Mouse (Mus musculus) kidney, embryonic 14.5 days (tissue): ENCODE measurements around the gene Morn1. TPM values are rescaled to one million over a fixed set of nuclear protein-coding genes. Genes with fewer than 3 reads are reported as not detected.
"Not testable (repeated sequence)": the region's sequence is repeated elsewhere in the genome, so short reads cannot be mapped to it uniquely, and the experiment has no call there.

Source experiments
- ATAC-seq: fragments of 200-750 bp; cut with Nextera tagmentation; 2 replicates; pipeline ENCODE4 v1.8.0; 2017; ENCODE audit warnings: moderate number of reproducible peaks, mild to moderate bottlenecking, moderate TSS enrichment, moderate library complexity; ENCODE audit not compliant: low FRiP score, low TSS enrichment
- H3K27ac ChIP-seq: fragments of 300-500 bp; sonication (generic); 2 replicates; pipeline ENCODE4 v1.5.1; 2014; ENCODE audit warnings: low read depth, mild to moderate bottlenecking, low read length, moderate library complexity, mixed read lengths
- H3K27me3 ChIP-seq: fragments of 300-500 bp; sonication (generic); 2 replicates; pipeline ENCODE4 v1.6.1; 2014; ENCODE audit warnings: mild to moderate bottlenecking, low read length; ENCODE audit not compliant: control insufficient read depth, insufficient read depth
- H3K36me3 ChIP-seq: fragments of 300-500 bp; sonication (generic); 2 replicates; pipeline ENCODE4 v1.6.1; 2014; ENCODE audit warnings: low read length, mixed read lengths; ENCODE audit not compliant: control insufficient read depth, insufficient read depth
- H3K4me1 ChIP-seq: fragments of 300-500 bp; sonication (generic); 2 replicates; pipeline ENCODE4 v1.6.1; 2014; ENCODE audit warnings: low read length, mixed read lengths; ENCODE audit not compliant: control insufficient read depth, insufficient read depth
- H3K4me2 ChIP-seq: fragments of 300-500 bp; sonication (generic); replicated peaks from 2 replicates; pipeline ENCODE4 v1.6.1; 2014; ENCODE audit warnings: low read depth, mild to moderate bottlenecking, low read length
- H3K4me3 ChIP-seq: fragments of 300-500 bp; sonication (generic); 2 replicates; pipeline ENCODE4 v1.5.1; 2014; ENCODE audit warnings: mild to moderate bottlenecking, low read length
- H3K9ac ChIP-seq: fragments of 300-500 bp; sonication (generic); 2 replicates; pipeline ENCODE4 v1.6.1; 2014; ENCODE audit warnings: low read depth, mild to moderate bottlenecking, low read length, moderate library complexity
- H3K9me3 ChIP-seq: fragments of 300-500 bp; sonication (generic); 2 replicates; pipeline ENCODE4 v1.6.1; 2016; ENCODE audit warnings: low read length; ENCODE audit not compliant: control insufficient read depth
- WGBS: fragments of 180-500 bp; shearing (Covaris S2); extraction: QIAGEN DNeasy Blood & Tissue Kit; methylation state at CpG from one replicate; pipeline ENCODE4 v1.1.7; 2014; 5-methylcytosine and 5-hydroxymethylcytosine counted together
- polyA plus RNA-seq: library from polyadenylated mRNA; unstranded; fragments of >200 nt; fragmentation: Nextera tagmentation; extraction: Ambion mirVana; gene quantifications from 2 replicates; pipeline ENCODE4 v1.2.1, GENCODE M21; 2014

Gene Morn1
- polyA plus RNA-seq, 1 experiment from 2014 or later, result 6.9 TPM

DNA sequence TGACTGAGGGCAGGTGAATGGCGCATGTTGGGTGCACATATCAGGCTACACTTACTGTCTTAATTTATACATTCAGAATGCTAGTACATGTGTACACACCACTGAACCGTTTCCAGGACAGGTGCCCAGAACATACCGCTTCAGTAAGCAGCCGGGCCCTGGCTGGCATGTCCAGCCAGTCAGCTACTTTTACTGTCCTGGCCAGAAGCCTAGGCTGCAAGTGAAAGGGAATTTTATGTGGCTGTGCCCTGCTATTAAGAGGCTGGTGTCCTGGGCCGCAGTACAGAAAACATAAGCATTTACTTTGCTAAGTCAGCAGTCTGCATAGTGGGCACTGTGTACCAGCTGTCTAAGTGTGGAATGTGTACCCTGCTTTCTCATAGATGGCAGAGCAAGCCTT is 15.5 kb upstream of the Morn1 start:
- H3K9ac ChIP-seq, result no peak overlapping the region
- no peak overlapping the region for H3K4me2 ChIP-seq
- no peak for ATAC-seq
- no peak overlapping the region for H3K27ac ChIP-seq
- no peak overlapping the region for H3K4me3 ChIP-seq
- H3K4me1 ChIP-seq, result peaks cover 8% of the 10 kb centered on the region; the same call in 1 of the 2 replicates
- H3K36me3 ChIP-seq, result peaks cover 74% of the 10 kb centered on the region
- WGBS, result 91% methylated on average over 5 of the region's 5 CpGs
- no peaks in the 10 kb centered on the region for H3K27me3 ChIP-seq
- H3K9me3 ChIP-seq, result no peaks in the 10 kb centered on the region

DNA sequence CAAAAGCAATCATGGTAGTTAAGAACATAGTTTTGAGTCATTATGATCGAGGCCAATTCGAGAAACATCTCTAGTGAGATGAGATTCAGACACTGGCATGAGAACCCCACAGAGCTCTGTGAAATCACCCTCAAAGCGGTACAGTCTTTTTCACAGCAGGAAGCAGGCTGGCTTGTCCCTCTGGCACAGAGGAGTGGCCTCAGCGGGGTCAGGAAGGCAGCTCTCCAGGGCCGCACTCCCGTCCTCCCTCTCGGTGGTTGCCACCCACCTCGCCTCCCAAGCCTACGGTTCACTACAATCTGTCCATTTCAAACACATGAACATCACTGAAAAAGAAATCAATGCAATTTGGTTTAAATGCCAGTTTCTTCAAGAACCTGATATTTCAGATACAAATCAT is 12.0 kb upstream of the Morn1 start:
- no peak overlapping the region for H3K4me2 ChIP-seq
- H3K36me3 ChIP-seq, result peaks cover 92% of the 10 kb centered on the region
- WGBS, result 80% methylated on average over 9 of the region's 9 CpGs
- no peaks in the 10 kb centered on the region for H3K9me3 ChIP-seq
- no peaks in the 10 kb centered on the region for H3K4me1 ChIP-seq
- ATAC-seq, result no peak
- no peaks in the 10 kb centered on the region for H3K27me3 ChIP-seq
- no peak overlapping the region for H3K4me3 ChIP-seq
- no peak overlapping the region for H3K9ac ChIP-seq
- H3K27ac ChIP-seq, result no peak overlapping the region

DNA sequence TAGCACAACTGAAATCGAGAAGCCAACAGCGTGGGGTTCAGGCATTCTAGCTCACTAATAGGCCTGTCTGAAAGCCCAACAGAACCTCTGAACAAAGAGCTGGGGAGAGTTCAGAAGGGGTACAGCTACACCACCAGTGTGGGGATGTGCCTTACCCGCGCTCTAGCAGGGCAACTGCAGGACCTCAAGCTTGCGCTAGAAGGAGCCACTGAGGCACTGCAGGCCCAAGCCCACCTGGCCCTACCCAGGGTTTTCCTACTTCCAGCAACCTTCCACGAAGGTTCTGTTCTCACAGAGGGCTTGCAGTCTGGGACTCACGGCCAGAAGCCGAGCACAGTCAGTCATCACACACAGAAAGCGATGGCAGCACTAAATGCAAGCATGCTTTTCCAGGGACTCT is 11.2 kb upstream of the Morn1 start:
- no peaks in the 10 kb centered on the region for H3K9me3 ChIP-seq
- no peak overlapping the region for H3K4me3 ChIP-seq
- H3K27me3 ChIP-seq, result no peaks in the 10 kb centered on the region
- no peak overlapping the region for H3K9ac ChIP-seq
- H3K4me1 ChIP-seq, result no peaks in the 10 kb centered on the region
- no peak overlapping the region for H3K4me2 ChIP-seq
- H3K27ac ChIP-seq, result no peak overlapping the region
- H3K36me3 ChIP-seq, result peaks cover 92% of the 10 kb centered on the region
- ATAC-seq, result no peak
- 88% methylated on average over 9 of the region's 9 CpGs for whole genome bisulfite sequencing

- H3K27ac ChIP-seq, result no peak overlapping the region
- H3K36me3 ChIP-seq, result peaks cover 92% of the 10 kb centered on the region
- H3K27me3 ChIP-seq, result no peaks in the 10 kb centered on the region
- no peak overlapping the region for H3K4me2 ChIP-seq
- ATAC-seq, result no peak
- H3K9ac ChIP-seq, result no peak overlapping the region
- no peak overlapping the region for H3K4me3 ChIP-seq
- H3K4me1 ChIP-seq, result no peaks in the 10 kb centered on the region
- WGBS, result 94% methylated on average over 2 of the region's 2 CpGs
- no peaks in the 10 kb centered on the region for H3K9me3 ChIP-seq
Observed at GRCm38 (mm10) chr4:155075813-155076212, 10.6 kb upstream of the Morn1 start.

- Histone ChIP-seq H3K9ac (no peak overlapping the region), H3K36me3 (peaks cover 90% of the 10 kb centered on the region), H3K27ac (no peak overlapping the region), H3K27me3 (no peaks in the 10 kb centered on the region), H3K4me3 (no peak overlapping the region), H3K9me3 (no peaks in the 10 kb centered on the region), H3K4me2 (no peak overlapping the region), H3K4me1 (no peaks in the 10 kb centered on the region)
- WGBS, result 76% methylated on average over 9 of the region's 9 CpGs
- no peak for ATAC-seq
Observed at GRCm38 (mm10) chr4:155076677-155077076, 9.7 kb upstream of the Morn1 start.

DNA sequence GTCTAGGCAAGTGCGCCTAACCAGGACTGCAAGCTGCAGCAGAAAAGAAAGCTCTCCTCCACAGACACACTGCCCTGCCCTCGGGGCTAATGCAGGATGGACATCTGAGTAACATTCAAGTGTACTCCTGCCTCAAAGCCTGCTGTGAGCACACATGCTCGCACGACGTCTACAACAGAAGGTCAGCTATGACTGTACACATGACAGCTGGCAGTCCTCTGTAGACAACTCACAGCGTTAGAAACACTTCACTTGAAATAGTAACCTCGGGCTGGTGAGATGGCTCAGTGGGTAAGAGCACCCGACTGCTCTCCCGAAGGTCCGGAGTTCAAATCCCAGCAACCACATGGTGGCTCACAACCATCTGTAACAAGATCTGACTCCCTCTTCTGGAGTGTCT is 7.6 kb upstream of the Morn1 start:
- not testable (repeated sequence) for H3K9ac ChIP-seq, H3K27me3 ChIP-seq, H3K9me3 ChIP-seq, ATAC-seq, H3K4me2 ChIP-seq, H3K4me3 ChIP-seq, H3K27ac ChIP-seq, H3K4me1 ChIP-seq
- WGBS, result 89% methylated on average over 10 of the region's 10 CpGs
- H3K36me3 ChIP-seq, result peaks cover 86% of the 10 kb centered on the region

DNA sequence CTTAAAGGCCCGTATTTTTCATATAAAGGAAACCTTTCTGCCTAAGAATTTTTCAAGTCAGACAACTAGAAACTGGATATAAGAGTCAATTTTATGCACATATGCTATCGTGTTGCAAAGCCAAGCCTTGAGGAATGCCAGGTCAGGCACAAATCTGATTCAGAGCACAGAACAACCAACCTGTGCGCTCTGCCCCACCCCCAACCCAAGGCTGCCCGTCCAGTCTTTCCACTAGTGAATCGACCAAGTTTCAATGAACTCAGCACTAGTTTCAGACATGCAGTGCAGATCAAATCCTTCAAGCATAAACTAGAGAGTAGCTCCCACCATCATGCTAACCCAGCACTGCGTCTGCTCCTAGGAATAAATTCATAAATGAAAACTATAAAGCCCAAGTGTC is 6.7 kb upstream of the Morn1 start:
- 82% methylated on average over 6 of the region's 6 CpGs for WGBS
- no peak overlapping the region for H3K4me3 ChIP-seq
- H3K9ac ChIP-seq, result no peak overlapping the region
- H3K27ac ChIP-seq, result peak overlapping the region; percentile 24; the same call in 1 of the 2 replicates
- H3K4me2 ChIP-seq, result no peak overlapping the region
- peaks cover 10% of the 10 kb centered on the region for H3K4me1 ChIP-seq
- no peaks in the 10 kb centered on the region for H3K27me3 ChIP-seq
- H3K9me3 ChIP-seq, result no peaks in the 10 kb centered on the region
- H3K36me3 ChIP-seq, result peaks cover 77% of the 10 kb centered on the region
- ATAC-seq, result no peak

GRCm38 (mm10) chr4:155083553-155083952 is 2.8 kb upstream of the Morn1 start:
- Histone ChIP-seq H3K4me2 (no peak overlapping the region), H3K9me3 (no peaks in the 10 kb centered on the region), H3K27me3 (no peaks in the 10 kb centered on the region), H3K4me3 (no peak overlapping the region), H3K4me1 (peaks cover 27% of the 10 kb centered on the region), H3K9ac (peak overlapping the region; percentile 34; the same call in 1 of the 2 replicates), H3K27ac (no peak overlapping the region), H3K36me3 (peaks cover 42% of the 10 kb centered on the region)
- no peak for ATAC-seq
- WGBS, result 87% methylated on average over 4 of the region's 4 CpGs

DNA sequence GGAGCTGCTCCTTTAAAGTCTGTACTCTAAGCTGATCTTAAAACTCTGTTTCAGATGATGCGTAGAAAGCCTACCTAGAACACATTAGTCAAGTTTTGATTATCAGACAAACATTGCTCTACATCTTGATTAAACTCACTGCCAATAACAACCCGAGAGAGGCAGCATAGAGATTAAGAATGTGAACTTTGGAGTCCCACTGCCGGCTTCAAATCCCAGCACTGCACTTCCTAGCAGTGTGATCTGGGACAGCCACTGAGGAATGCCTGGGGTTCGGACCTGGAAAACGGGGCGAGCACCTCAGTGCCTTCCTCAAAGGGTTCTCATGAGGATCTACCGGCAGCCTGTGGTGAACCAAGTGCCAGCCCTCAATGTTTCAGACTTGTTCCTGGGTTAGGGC is 2.0 kb upstream of the Morn1 start:
- Histone ChIP-seq H3K27ac (no peak overlapping the region), H3K27me3 (no peaks in the 10 kb centered on the region), H3K4me1 (peaks cover 27% of the 10 kb centered on the region), H3K36me3 (peaks cover 38% of the 10 kb centered on the region), H3K4me2 (no peak overlapping the region), H3K9ac (peak overlapping the region; percentile 95; the same call in 1 of the 2 replicates), H3K4me3 (no peak overlapping the region), H3K9me3 (no peaks in the 10 kb centered on the region)
- 89% methylated on average over 7 of the region's 7 CpGs for WGBS
- ATAC-seq, result no peak
